Mouse (Mus musculus) lung, embryonic 14.5 days (tissue): ENCODE measurements at regions not wholly inside any gene's neighbourhood (a gene's known extent, or its start where the extent isn't known, plus 50 kb on each side); places are given as distances from the start of the nearest gene placed in this dataset.

Source experiments
- ATAC-seq: fragments of 200-750 bp; cut with Nextera tagmentation; 2 replicates; pipeline ENCODE4 v1.8.0; 2017; ENCODE audit warnings: mild to moderate bottlenecking, moderate TSS enrichment, moderate library complexity; ENCODE audit not compliant: insufficient read depth
- DNase-seq: peaks from one replicate; pipeline ENCODE4 v3.0.0-alpha.2; 2015
- H3K27ac ChIP-seq: fragments of 300-500 bp; sonication (generic); 2 replicates; pipeline ENCODE4 v1.5.1; 2014; ENCODE audit warnings: low read depth, mild to moderate bottlenecking, moderate library complexity
- H3K27me3 ChIP-seq: fragments of 300-500 bp; sonication (generic); 2 replicates; pipeline ENCODE4 v1.6.1; 2014; ENCODE audit warnings: low read length, control low read depth; ENCODE audit not compliant: insufficient read depth
- H3K36me3 ChIP-seq: fragments of 300-500 bp; sonication (generic); 2 replicates; pipeline ENCODE4 v1.6.1; 2014; ENCODE audit warnings: control low read depth; ENCODE audit not compliant: insufficient read depth
- H3K4me1 ChIP-seq: fragments of 300-500 bp; sonication (generic); 2 replicates; pipeline ENCODE4 v1.6.1; 2014; ENCODE audit warnings: antibody characterized with exemption, control low read depth; ENCODE audit not compliant: insufficient read depth
- H3K4me2 ChIP-seq: fragments of 300-500 bp; sonication (generic); 2 replicates; pipeline ENCODE4 v1.6.1; 2014; ENCODE audit warnings: mild to moderate bottlenecking
- H3K4me3 ChIP-seq: fragments of 300-500 bp; sonication (generic); 2 replicates; pipeline ENCODE4 v1.5.1; 2014; ENCODE audit warnings: low read depth, low read length
- H3K9ac ChIP-seq: fragments of 300-500 bp; sonication (generic); 2 replicates; pipeline ENCODE4 v1.6.1; 2014
- H3K9me3 ChIP-seq: fragments of 300-500 bp; sonication (generic); 2 replicates; pipeline ENCODE4 v1.6.1; 2016; ENCODE audit warnings: low read depth, low read length, control low read depth
- CTCF ChIP-seq: IDR thresholded peaks from 2 replicates; pipeline ENCODE4 v1.5.1; 2016; ENCODE audit warnings: antibody characterized with exemption, low read depth
- WGBS: fragments of 180-500 bp; shearing (Covaris S2); extraction: QIAGEN DNeasy Blood & Tissue Kit; methylation state at CpG from one replicate; pipeline ENCODE4 v1.1.7; 2014; 5-methylcytosine and 5-hydroxymethylcytosine counted together

DNA sequence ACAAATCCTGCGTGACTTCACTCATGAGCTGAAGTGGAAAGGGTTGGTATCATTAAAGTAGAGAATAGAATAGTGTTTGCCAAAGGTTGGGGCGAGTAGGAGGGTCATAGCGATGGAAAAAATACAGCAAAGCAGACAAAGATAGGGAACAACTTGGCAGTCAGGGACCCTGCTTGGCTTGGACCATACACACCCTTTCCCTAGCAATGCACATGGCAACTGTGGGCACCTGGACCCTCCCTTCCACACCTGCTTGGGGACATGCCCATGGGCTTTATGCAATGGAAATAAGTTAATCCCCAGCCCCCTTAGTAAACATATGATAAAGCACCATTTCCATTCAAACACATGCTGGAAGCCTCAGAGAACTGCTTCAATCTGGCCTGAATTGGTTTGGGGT is 62.2 kb upstream of the Mboat1 start:
- Histone ChIP-seq H3K36me3 (no peaks in the 10 kb centered on the region), H3K27me3 (no peaks in the 10 kb centered on the region), H3K9ac (no peak overlapping the region), H3K27ac (no peak overlapping the region), H3K4me3 (no peak overlapping the region), H3K4me2 (no peak overlapping the region), H3K4me1 (0 out of 2 replicates have a peak, but pooled peaks cover 2% of the 10 kb centered on the region), H3K9me3 (no peaks in the 10 kb centered on the region)
- WGBS = 83% methylated on average over 3 of the region's 3 CpGs
- no peak for ATAC-seq
- TF ChIP-seq CTCF = no peak
- no peak for DNase-seq

DNA sequence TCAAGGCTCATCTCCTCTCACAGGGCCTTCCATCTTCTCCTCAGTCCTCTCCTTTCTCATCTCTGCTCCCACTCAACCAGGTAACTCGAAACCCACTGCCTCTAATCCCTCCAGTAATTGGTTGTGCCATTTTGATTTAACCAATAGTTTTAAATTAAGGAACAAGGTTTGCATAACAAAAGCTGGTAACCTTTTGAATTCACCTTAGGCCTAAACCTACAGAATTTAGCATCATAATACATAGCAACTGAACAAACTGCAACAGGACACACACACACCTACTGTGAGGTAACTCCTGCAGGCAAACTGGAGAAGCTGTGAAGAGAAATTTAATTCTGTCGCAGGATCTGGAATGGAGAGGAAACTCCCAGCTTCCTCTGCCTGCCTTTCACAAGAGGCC is 66.9 kb upstream of the Mboat1 start:
- no peak overlapping the region for H3K4me2 ChIP-seq
- H3K27me3 ChIP-seq = no peaks in the 10 kb centered on the region
- ATAC-seq = no peak
- H3K4me1 ChIP-seq = no peaks in the 10 kb centered on the region
- H3K4me3 ChIP-seq = no peak overlapping the region
- H3K9me3 ChIP-seq = no peaks in the 10 kb centered on the region
- no peak overlapping the region for H3K27ac ChIP-seq
- WGBS = 67% methylated on average over 2 of the region's 2 CpGs
- no peak for DNase-seq
- H3K9ac ChIP-seq = no peak overlapping the region
- TF ChIP-seq CTCF = no peak
- H3K36me3 ChIP-seq = no peaks in the 10 kb centered on the region

DNA sequence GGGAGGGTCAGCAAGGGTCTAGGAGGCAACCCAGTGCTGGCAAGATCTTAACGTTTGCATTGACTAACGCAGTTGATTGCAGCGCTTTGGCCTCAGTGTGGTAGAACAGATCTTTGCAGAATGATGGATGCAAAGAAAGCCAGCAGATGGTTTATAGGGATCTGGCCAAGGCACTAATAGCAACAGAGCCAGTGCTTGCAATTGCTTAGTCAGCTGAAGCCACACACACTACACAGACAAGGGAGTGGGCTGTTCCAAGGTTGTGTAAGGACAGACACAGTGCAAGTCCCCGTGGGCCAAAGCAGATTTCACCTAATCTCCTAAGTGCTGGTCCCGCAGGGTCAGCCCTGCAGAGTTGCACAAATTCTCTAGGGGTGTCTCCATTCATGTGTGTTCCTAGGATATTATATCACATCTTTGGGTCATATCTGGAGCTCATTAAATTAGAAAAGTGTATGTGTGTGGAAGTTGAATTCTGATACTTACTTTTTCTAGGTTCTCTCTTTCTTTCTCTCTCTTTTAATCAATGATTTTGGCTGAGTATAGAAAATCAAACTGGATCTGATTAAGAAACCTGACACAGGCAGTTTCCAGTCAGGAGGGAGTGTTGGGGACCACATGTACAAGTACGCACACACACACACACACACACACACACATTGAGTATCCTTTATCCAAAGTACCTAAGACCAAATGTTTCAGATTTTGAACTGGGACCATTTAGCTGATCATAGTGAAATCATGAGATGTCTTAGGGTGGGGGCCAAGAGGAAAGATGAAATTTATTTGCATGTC is 68.5 kb upstream of the Mboat1 start:
- WGBS = 56% methylated on average over 6 of the region's 6 CpGs

DNA sequence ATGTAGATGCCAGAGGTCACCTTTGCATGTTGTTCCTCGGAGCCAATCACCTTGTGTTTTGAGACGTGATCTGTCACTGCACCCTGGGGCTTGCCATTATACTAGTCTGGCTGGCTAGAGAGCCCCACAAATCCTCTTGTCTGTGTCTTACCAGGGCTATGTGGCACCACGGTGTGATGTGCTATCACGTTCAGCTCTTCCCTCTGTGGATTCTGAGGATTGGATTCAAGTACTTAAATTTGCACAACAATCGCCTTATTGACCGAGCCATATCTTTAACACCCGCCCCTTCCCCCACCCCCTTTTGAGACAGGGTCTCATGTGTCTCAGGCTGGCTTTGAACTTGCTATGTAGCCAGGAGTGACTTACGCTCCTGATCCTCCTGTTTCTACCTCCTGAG is 70.8 kb upstream of the Mboat1 start:
- H3K36me3 ChIP-seq = no peaks in the 10 kb centered on the region
- WGBS = 57% methylated on average over 8 of the region's 8 CpGs
- no peak for DNase-seq
- H3K4me2 ChIP-seq = no peak overlapping the region
- no peak overlapping the region for H3K27ac ChIP-seq
- no peak for ATAC-seq
- H3K4me1 ChIP-seq = no peaks in the 10 kb centered on the region
- no peaks in the 10 kb centered on the region for H3K27me3 ChIP-seq
- no peak overlapping the region for H3K9ac ChIP-seq
- no peaks in the 10 kb centered on the region for H3K9me3 ChIP-seq
- no peak overlapping the region for H3K4me3 ChIP-seq
- no peak for TF ChIP-seq CTCF

More for the DNA sequence above, 68.5 kb upstream of the Mboat1 start:
- Histone ChIP-seq H3K9me3 (no peaks in the 10 kb centered on the region), H3K9ac (no peak overlapping the region), H3K4me2 (no peak overlapping the region), H3K27me3 (no peaks in the 10 kb centered on the region), H3K4me3 (no peak overlapping the region), H3K36me3 (no peaks in the 10 kb centered on the region), H3K4me1 (no peaks in the 10 kb centered on the region), H3K27ac (no peak overlapping the region)
- no peak for ATAC-seq
- peak; percentile 43 for DNase-seq
- 0 out of 2 replicates have a peak, but pooled peaks have one; percentile 8 for TF ChIP-seq CTCF

DNA sequence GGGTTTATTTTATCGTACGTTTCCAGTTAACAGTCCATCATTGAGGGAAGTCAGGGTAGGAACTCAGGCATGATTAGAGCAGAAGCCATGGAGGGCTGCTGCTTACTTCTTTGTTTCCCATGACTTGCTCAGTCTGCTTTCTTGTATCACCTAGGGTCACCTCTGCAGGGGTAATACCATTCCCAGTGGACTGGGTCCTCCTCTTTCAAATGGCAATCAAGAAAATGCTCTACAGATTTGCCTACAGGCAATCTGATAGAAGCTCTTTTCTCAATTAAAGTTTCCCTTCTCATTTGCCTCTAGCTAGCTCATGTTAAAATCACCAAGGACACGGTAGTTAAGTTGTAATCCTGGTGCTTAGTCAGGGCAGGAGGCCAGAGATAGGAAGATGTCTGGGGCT is 72.5 kb upstream of the Mboat1 start:
- H3K9ac ChIP-seq = no peak overlapping the region
- no peak for DNase-seq
- no peaks in the 10 kb centered on the region for H3K36me3 ChIP-seq
- no peaks in the 10 kb centered on the region for H3K4me1 ChIP-seq
- ATAC-seq = no peak
- WGBS = 81% methylated on average over 3 of the region's 3 CpGs
- no peak overlapping the region for H3K4me3 ChIP-seq
- H3K4me2 ChIP-seq = no peak overlapping the region
- no peak for TF ChIP-seq CTCF
- H3K9me3 ChIP-seq = no peaks in the 10 kb centered on the region
- H3K27ac ChIP-seq = no peak overlapping the region
- no peaks in the 10 kb centered on the region for H3K27me3 ChIP-seq

DNA sequence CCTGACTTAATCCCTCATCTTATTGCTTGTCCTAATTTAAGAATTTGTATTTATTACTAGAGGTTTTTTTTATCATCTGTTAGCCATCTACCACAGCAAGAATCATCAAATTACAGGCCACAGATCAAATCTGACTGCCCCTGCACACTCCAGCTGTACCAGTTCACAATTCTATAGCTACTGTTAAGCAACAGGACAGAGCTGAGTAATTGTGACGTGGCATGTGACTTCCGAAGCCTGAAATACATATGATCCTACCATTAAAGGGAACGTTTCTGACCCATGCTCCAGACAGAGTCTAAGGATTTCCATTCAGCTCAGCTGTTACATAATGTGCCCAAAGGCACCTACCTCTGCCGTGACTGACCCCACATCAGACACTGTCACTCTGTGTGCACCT is 74.0 kb upstream of the Mboat1 start:
- TF ChIP-seq CTCF = no peak
- H3K4me2 ChIP-seq = no peak overlapping the region
- H3K27ac ChIP-seq = no peak overlapping the region
- H3K4me3 ChIP-seq = no peak overlapping the region
- no peaks in the 10 kb centered on the region for H3K36me3 ChIP-seq
- DNase-seq = no peak
- ATAC-seq = no peak
- H3K9me3 ChIP-seq = no peaks in the 10 kb centered on the region
- H3K27me3 ChIP-seq = no peaks in the 10 kb centered on the region
- WGBS = 63% methylated on average over 4 of the region's 4 CpGs
- no peak overlapping the region for H3K9ac ChIP-seq
- no peaks in the 10 kb centered on the region for H3K4me1 ChIP-seq

DNA sequence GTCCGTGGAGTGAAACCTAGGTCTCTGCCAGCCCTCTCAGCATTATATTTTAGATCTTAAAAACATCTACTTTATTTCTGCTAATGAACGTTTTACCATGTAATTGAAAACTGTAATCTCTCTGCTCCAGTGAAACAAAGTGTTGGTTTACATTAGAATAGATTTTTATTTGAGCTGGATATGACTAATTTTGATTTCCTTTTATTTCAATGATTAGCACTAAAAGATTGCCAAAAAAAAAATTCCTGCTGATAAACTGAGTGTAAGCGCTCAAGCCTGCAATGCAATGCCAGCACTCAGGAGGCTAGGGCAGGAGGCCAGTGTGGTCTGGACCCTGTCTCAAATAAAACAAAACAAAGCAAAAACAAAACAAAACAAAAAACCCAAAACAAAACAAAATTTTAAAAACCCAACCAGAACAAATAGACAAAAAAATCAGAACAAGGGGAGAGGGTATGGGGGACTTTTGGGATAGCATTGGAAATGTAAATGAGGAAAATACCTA is 69.3 kb upstream of the E2f3 start:
- H3K4me1 ChIP-seq = peaks cover 4% of the 10 kb centered on the region; the same call in 1 of the 2 replicates
- H3K27me3 ChIP-seq = no peaks in the 10 kb centered on the region
- H3K36me3 ChIP-seq = no peaks in the 10 kb centered on the region
- TF ChIP-seq CTCF = no peak
- WGBS = 55% methylated on average over 3 of the region's 3 CpGs
- no peak overlapping the region for H3K27ac ChIP-seq
- H3K4me2 ChIP-seq = no peak overlapping the region
- ATAC-seq (no peak), DNase-seq (peak; percentile 49)
- H3K9me3 ChIP-seq = no peaks in the 10 kb centered on the region
- no peak overlapping the region for H3K9ac ChIP-seq
- no peak overlapping the region for H3K4me3 ChIP-seq
